8 mouse cellular contexts compared by ENCODE assay signal in the genomic region with DNA sequence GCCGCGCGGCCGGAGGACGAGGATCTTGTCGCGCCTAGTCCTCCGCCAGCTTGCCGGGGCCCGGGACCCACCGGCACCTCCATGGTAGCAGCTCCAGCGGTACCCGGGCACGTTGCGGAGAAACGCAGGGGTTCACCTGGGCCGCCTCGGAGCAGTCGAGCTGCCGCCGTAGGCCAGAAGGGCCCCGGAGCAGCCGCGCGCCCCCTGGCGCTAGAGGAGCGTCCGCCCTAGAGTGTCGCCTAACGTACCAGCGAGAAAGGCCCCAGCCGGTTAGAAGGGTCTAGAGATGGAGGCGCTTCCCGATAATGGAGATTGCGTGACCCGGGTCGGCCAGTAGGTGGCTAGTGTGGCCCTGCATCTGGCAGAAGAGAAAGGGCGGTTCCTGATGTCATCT. TPM values are rescaled to one million over a fixed set of nuclear protein-coding genes. Genes with fewer than 3 reads are reported as not detected.
DNase-seq lines count a peak whose midpoint lies in the region; ATAC-seq and TF ChIP-seq lines count a peak whose summit lies in the region.

Dennd6b (minus strand) TSS at position 184 of the 394 bp plus-strand sequence.

- H3K27me3 ChIP-seq in heart, embryonic 10.5 days (ENCODE audit: insufficient read depth, poor library complexity, severe bottlenecking) = no peaks in the 10 kb centered on the region
- H3K27me3 ChIP-seq in kidney, embryonic 15.5 days = no peaks in the 10 kb centered on the region

- peak within 1 kb of the TSS; percentile 98 for H3K4me3 ChIP-seq in bone marrow macrophage, adult 2 months (ENCODE audit: insufficient read depth, low read length)
- peak within 1 kb of the TSS; percentile 85 for H3K4me3 ChIP-seq in embryonic fibroblast, embryonic 13.5 days (ENCODE audit: insufficient read depth, low read length)
- H3K4me3 ChIP-seq in heart, embryonic 10.5 days = peak within 1 kb of the TSS; percentile 99
- peak within 1 kb of the TSS; percentile 91 for H3K4me3 ChIP-seq in kidney, embryonic 15.5 days (replicated peaks)

- peak within 1 kb of the TSS; percentile 98 for H3K9ac ChIP-seq in kidney, embryonic 15.5 days

- peak; percentile 99 for ATAC-seq in kidney, embryonic 15.5 days (replicated peaks; ENCODE audit: low FRiP score)
- ATAC-seq in monocyte, adult 5-6 weeks (replicated peaks; ENCODE audit: insufficient number of reproducible peaks, low FRiP score, low TSS enrichment, poor library complexity, severe bottlenecking) = peak; percentile 99

- DNase-seq in A20 (ENCODE audit: low read depth, low spot score) = peak; percentile 98
- DNase-seq in heart, embryonic 10.5 days (ENCODE audit: low spot score) = peak; percentile 98
- peak; percentile 98 for DNase-seq in liver
- DNase-seq in spleen, postnatal 4 days (ENCODE audit: low spot score in 2 of 2) = peak; percentile 98 to 99

- peak within 1 kb of the TSS; percentile 68 for H3K4me2 ChIP-seq in kidney, embryonic 15.5 days

- no peak for TF ChIP-seq POLR2A in bone marrow macrophage, adult 2 months (IDR thresholded peaks at IDR 0.05; ENCODE audit: borderline replicate concordance, low read depth, low read length)
- TF ChIP-seq POLR2A in embryonic fibroblast, embryonic 13.5 days (IDR thresholded peaks at IDR 0.05; ENCODE audit: low read depth, low read length) = no peak

- H3K27ac ChIP-seq in bone marrow macrophage, adult 2 months (ENCODE audit: insufficient read depth, low read depth, low read length) = peak within 1 kb of the TSS; percentile 91
- H3K27ac ChIP-seq in embryonic fibroblast, embryonic 13.5 days (ENCODE audit: insufficient read depth, low read length) = peak within 1 kb of the TSS; percentile 81
- peak within 1 kb of the TSS; percentile 100 for H3K27ac ChIP-seq in heart, embryonic 10.5 days
- H3K27ac ChIP-seq in kidney, embryonic 15.5 days = peak within 1 kb of the TSS; percentile 99

- H3K4me1 ChIP-seq in bone marrow macrophage, adult 2 months (ENCODE audit: control insufficient read depth, insufficient read depth, low read length) = peaks cover 10% of the 10 kb centered on the region
- H3K4me1 ChIP-seq in embryonic fibroblast, embryonic 13.5 days (ENCODE audit: control insufficient read depth, insufficient read depth, low read length) = 0 out of 2 replicates have a peak, but pooled peaks cover 3% of the 10 kb centered on the region
- H3K4me1 ChIP-seq in heart, embryonic 10.5 days = peaks cover 23% of the 10 kb centered on the region
- peaks cover 17% of the 10 kb centered on the region for H3K4me1 ChIP-seq in kidney, embryonic 15.5 days

- peak; percentile 77 for TF ChIP-seq CTCF in bone marrow macrophage, adult 2 months (IDR thresholded peaks at IDR 0.05; ENCODE audit: low read depth, low read length)
- peak; percentile 68 for TF ChIP-seq CTCF in embryonic fibroblast, embryonic 13.5 days (IDR thresholded peaks at IDR 0.05; ENCODE audit: borderline replicate concordance, insufficient read depth, low read length)

- no peaks in the 10 kb centered on the region for H3K9me3 ChIP-seq in heart, embryonic 10.5 days
- H3K9me3 ChIP-seq in kidney, embryonic 15.5 days (replicated peaks) = no peaks in the 10 kb centered on the region

- WGBS in heart, embryonic 10.5 days = under 1% methylated on average over 38 of the region's 38 CpGs
- under 1% methylated on average over 38 of the region's 38 CpGs for WGBS in kidney, embryonic 15.5 days

- 0 out of 2 replicates have a peak, but pooled peaks cover 3% of the 10 kb centered on the region for H3K36me3 ChIP-seq in heart, embryonic 10.5 days
- H3K36me3 ChIP-seq in kidney, embryonic 15.5 days = no peaks in the 10 kb centered on the region

RNA-seq across cellular contexts. Expression of gene Dennd6b, which starts in this region (rescaled TPM):
- 3.4 and 3.8 TPM in 2 replicates for polyA plus RNA-seq in bone marrow macrophage, adult 2 months (2012; ENCODE audit: insufficient read depth, insufficient read length, missing spikeins)
- polyA plus RNA-seq in embryonic fibroblast, embryonic 13.5 days (2011; ENCODE audit: insufficient read length, low read depth, missing spikeins) = 3.1 and 4.2 TPM in 2 replicates
- polyA plus RNA-seq in heart, embryonic 10.5 days (2016; fragmentation: Nextera tagmentation; extraction: Ambion mirVana) = 23.1 and 23.5 TPM in 2 replicates
- polyA plus RNA-seq in kidney, embryonic 15.5 days (2015; fragmentation: Nextera tagmentation; extraction: Ambion mirVana) = 17.0 and 19.2 TPM in 2 replicates
- 2.1 to 3.1 TPM (median 2.7 TPM) in 3 replicates for total RNA-seq in monocyte, adult 5-6 weeks (2017)

Comparison
In these comparisons a context has a peak if more than half of its experiments do, and no peak if none do; other contexts are left out.
1. Peak in every context shown above with its lines: DNase-seq, ATAC-seq, H3K4me3 ChIP-seq and H3K27ac ChIP-seq.